Mouse (Mus musculus): ENCODE results near the gene Dnajb8.

Gene Dnajb8

DNA sequence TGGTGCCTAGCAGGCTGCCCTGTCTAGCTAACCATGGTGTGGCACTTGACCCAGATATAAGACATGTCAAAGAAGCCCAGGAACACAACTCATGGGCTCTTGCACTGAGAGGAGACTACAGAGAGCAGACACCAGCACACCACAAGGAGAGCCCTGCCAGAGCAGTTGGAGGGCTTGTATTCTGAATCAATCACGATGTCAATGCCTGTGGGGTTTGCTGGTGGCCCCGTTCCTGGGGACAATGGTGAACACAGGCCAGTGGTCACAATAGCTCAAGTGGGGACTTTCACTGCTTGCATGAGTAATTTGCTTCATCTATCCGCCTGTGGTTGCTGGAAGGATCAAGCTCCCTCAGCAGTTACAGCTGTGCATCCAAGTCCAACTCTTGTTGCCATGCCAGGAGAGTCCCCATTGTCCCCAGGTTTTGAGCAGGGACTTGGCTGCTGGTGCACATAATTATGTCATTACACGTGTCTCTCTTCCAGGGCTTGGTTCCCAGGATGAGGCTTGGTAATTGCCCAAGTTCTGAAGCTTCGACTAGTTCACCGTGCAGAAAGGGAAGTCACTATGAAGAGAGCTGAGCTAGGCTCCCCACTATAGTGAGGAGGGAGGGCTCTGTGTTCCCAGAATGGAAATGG is 68.2 kb downstream of the Dnajb8 start:
- peak; percentile 13 for DNase-seq (ENCODE audit: low spot score in 2 of 2)

- no peak for DNase-seq (ENCODE audit: low spot score in 2 of 2)
Observed at GRCm38 (mm10) chr6:88292274-88292909, 70.3 kb downstream of the Dnajb8 start.

- no peak for DNase-seq (ENCODE audit: low spot score in 2 of 2)
Observed at GRCm38 (mm10) chr6:88299491-88299890, 77.4 kb downstream of the Dnajb8 start.

GRCm38 (mm10) chr6:88301234-88301633 is 79.2 kb downstream of the Dnajb8 start:
- DNase-seq (ENCODE audit: low spot score in 2 of 2), result no peak

Measured in frontal cortex, postnatal 25 days (tissue).